Mouse (Mus musculus) neural tube, embryonic 10.5 days (tissue): ENCODE measurements around the gene Gpr4.

Source experiments
- DNase-seq: peaks from one replicate; pipeline ENCODE4 v3.0.0-alpha.2; 2017; ENCODE audit warnings: low spot score; ENCODE audit errors: extremely low spot score

Gene Gpr4

GRCm38 (mm10) chr7:19194676-19195075 is 17.7 kb upstream of the Gpr4 start:
- no peak for DNase-seq

DNA sequence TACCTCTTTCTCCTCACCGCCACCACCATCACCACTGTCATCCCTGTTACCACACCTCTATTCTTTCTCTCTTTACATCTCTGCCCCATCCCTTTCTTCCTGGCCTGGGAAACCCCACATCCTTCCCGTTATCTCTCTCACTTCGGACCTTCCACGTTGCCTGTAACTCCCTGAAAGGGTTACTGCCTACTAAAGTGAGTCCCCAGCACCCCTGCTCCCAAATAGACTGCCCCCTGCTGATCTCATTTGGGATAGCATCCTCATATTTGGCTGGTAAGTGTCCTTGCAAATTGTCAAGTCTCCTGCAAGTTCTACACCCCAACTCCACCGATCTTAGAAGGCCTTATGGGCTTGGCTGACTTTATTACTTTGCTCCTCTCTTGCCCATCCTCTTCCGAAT is 15.7 kb upstream of the Gpr4 start:
- no peak for DNase-seq

GRCm38 (mm10) chr7:19197985-19198384 is 14.4 kb upstream of the Gpr4 start:
- no peak for DNase-seq

DNA sequence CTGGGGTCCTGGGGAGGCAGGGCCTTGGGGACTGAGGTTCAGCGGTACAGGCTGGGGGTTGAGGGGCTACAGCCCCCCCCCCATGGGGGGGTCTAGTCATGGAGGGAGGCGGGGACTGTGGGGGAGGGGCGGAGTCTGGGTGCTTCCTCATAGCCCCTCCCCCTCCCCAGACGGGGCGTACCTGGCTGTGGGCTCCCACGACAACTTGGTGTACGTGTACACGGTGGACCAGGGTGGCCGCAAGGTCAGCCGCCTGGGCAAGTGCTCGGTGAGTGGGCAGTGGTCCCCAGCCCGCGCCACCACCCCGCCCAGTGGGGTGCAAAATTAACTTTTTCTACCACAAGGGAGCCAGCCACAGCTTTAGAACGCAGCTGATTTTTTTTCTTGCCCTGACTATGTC is 10.7 kb upstream of the Gpr4 start:
- DNase-seq = no peak

DNA sequence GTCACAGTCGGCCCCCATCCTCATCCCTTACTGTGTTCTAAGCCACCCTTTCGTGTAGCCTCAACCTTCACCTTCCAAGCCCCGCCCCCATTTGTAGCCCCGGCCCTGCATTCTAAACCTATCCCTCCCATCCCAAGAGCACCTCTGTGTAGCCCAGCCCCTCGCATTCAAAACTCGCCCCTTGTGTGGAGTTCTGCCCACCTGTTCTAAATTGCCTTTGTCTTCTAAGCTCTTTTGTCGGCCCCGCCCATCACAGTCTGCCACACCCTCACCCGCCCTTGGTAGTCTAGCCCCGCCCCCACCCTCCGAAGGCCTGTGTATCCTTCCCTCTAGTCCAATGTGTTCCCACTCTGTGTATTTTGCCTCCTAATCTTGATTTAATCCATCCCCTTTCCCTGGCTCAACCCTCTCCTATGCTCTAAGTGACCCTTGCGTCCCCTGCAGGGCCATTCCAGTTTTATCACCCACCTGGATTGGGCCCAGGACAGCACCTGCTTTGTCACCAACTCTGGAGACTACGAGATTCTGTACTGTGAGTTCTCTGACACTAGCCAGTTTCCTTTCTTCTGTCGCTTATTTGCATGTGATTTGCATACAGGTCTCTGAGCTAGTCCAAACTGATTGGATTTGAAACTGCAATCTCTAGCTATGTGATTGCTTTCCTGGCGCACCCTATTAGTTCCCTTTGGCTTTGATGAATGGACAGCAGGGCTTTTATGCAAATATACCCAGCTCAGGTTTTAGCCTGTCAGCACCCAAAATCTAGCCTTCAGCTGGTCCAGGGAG is 10.1 kb upstream of the Gpr4 start:
- no peak for DNase-seq

DNA sequence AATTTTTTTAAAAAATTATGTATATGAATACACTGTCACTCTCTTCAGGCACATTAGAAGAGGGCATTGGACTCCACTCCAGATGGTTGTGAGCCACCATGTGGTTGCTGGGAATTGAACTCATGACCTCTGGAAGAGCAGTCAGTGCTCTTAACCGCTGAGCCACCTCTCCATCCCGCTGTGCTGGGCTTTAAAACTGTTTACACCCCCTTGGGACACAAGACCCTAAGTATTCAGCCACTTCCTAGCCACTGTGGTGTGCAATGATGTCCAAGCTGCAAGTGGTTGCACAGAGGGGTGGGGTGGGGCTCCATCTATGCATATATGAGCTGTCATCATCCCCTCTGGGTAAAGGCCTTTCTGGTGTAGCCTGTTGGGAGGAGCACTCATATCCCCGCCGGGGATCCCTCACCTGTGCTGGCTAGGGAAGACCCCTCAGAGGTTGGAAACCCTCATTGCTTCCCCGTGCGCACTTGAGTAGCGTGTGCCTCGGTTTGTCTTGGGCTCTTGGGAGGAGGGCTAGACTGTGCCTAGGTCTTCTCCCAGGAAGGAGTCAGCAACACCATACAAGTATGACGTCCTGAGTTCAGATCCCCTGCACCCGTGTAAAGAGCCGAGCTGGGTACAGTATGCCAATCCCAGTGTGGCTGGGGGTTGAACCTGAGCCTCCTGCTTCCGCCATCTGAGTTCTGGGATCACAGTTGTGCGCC is 4.0 kb upstream of the Gpr4 start:
- DNase-seq = no peak

- peak; percentile 35 for DNase-seq
Measured at GRCm38 (mm10) chr7:19208944-19209472, 3.3 kb upstream of the Gpr4 start.

- DNase-seq = no peak
Measured at GRCm38 (mm10) chr7:19209494-19209893, 2.8 kb upstream of the Gpr4 start.

GRCm38 (mm10) chr7:19210010-19210409 is 2.3 kb upstream of the Gpr4 start:
- DNase-seq = no peak

GRCm38 (mm10) chr7:19211041-19211675 is 1.2 kb upstream of the Gpr4 start:
- DNase-seq = no peak

- no peak for DNase-seq
Measured at GRCm38 (mm10) chr7:19213385-19213784, 1.0 kb downstream of the Gpr4 start.

GRCm38 (mm10) chr7:19214369-19214768 is 2.0 kb downstream of the Gpr4 start:
- no peak for DNase-seq

- DNase-seq = no peak
Measured at GRCm38 (mm10) chr7:19214940-19215339, 2.6 kb downstream of the Gpr4 start.

GRCm38 (mm10) chr7:19217492-19217891 is 5.2 kb downstream of the Gpr4 start:
- no peak for DNase-seq

- DNase-seq = peak; percentile 20
Measured at GRCm38 (mm10) chr7:19217944-19218343, 5.6 kb downstream of the Gpr4 start.

- DNase-seq = no peak
Measured at GRCm38 (mm10) chr7:19220061-19220460, 7.7 kb downstream of the Gpr4 start.

- no peak for DNase-seq
Measured at GRCm38 (mm10) chr7:19222189-19222588, 9.9 kb downstream of the Gpr4 start.

DNA sequence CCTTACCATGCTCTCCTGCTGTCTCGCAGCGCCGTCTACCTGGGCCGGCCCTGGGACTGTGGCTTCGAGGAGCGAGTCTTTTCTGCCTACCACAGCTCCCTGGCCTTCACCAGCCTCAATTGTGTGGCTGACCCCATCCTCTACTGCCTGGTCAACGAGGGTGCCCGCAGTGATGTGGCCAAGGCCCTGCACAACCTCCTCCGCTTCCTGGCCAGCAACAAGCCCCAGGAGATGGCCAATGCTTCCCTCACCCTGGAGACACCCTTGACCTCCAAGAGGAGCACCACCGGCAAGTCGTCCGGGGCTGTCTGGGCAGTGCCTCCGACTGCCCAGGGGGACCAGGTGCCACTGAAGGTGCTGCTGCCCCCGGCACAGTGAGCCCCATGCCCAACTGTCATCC is 10.5 kb downstream of the Gpr4 start:
- DNase-seq = no peak

GRCm38 (mm10) chr7:19224933-19225332 is 12.6 kb downstream of the Gpr4 start:
- no peak for DNase-seq

DNA sequence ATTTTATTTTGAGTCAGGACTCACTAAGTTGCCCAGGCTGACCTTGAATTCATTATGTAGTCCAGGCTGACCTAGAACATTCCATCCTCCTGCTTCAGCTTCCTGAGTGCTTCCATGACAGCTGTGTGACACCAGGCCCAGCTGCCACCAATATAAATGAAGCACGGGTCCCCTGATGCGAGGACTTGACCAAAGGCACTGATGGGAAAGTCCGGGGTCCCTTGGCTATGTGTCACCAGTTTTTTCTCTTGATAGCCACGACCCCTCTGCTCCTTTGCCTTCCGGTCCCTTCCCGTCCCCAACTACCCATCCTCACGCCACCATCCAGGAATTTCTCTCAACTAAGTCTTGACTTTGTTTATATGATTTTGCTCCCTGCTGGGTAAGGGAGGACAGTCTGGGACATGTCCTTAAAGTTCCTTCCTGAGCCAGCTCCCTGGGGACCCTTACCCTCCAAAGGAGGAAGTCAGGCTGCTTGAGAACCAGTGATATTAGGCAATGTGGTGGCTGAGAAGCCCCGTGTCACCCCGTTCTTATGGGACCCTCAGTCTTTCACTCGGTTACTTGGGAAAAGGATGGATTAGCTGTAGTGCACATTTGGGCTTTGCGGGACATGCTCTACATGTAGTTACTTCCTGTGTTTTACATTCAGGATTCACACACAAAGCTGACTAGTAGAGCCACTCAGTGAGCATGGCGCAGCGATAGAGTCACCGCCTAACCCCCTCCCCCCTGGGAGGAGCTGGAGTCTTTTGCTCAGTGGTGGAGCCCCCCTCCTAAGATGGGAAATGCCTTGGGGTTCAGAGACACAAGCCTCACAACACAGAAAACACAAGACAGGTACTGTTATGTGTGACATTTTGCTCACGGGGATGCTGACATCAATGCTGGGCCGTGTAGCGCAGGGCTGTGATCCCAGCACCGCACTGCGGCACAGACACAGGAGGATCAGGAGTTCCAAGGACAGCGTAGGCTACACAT is 14.8 kb downstream of the Gpr4 start:
- DNase-seq = no peak
